Mouse (Mus musculus) hindbrain, embryonic 13.5 days (tissue): ENCODE results near the gene Rpl35. TPM values are rescaled to one million over a fixed set of nuclear protein-coding genes. Genes with fewer than 3 reads are reported as not detected.
"Not testable (repeated sequence)": the region's sequence is repeated elsewhere in the genome, so short reads cannot be mapped to it uniquely, and the experiment has no call there.

ENCODE experiments used
- ATAC-seq: fragments of 200-750 bp; cut with Nextera tagmentation; 2 replicates; pipeline ENCODE4 v1.8.0; 2017; ENCODE audit warnings: moderate TSS enrichment; ENCODE audit not compliant: low FRiP score
- H3K27ac ChIP-seq: fragments of 300-500 bp; sonication (generic); 2 replicates; pipeline ENCODE4 v1.5.1; 2015; ENCODE audit warnings: inconsistent platforms, mild to moderate bottlenecking, moderate library complexity
- H3K27me3 ChIP-seq: fragments of 300-500 bp; sonication (generic); 2 replicates; pipeline ENCODE4 v1.6.1; 2015; ENCODE audit warnings: mild to moderate bottlenecking, inconsistent platforms
- H3K36me3 ChIP-seq: fragments of 300-500 bp; sonication (generic); 2 replicates; pipeline ENCODE4 v1.6.1; 2015; ENCODE audit warnings: mild to moderate bottlenecking, inconsistent platforms
- H3K4me1 ChIP-seq: fragments of 300-500 bp; sonication (generic); replicated peaks from 2 replicates; pipeline ENCODE4 v1.6.1; 2015; ENCODE audit warnings: inconsistent platforms
- H3K4me2 ChIP-seq: fragments of 300-500 bp; sonication (generic); 2 replicates; pipeline ENCODE4 v1.6.1; 2015; ENCODE audit warnings: inconsistent platforms, mild to moderate bottlenecking, moderate library complexity
- H3K4me3 ChIP-seq: fragments of 300-500 bp; sonication (generic); 2 replicates; pipeline ENCODE4 v1.5.1; 2015; ENCODE audit warnings: mild to moderate bottlenecking, inconsistent platforms
- H3K9ac ChIP-seq: fragments of 300-500 bp; sonication (generic); 2 replicates; pipeline ENCODE4 v1.6.1; 2015; ENCODE audit warnings: mild to moderate bottlenecking, inconsistent platforms
- H3K9me3 ChIP-seq: fragments of 300-500 bp; sonication (generic); 2 replicates; pipeline ENCODE4 v1.6.1; 2016; ENCODE audit warnings: inconsistent platforms
- WGBS: fragments of 180-500 bp; shearing (Covaris S2); methylation state at CpG from one replicate; pipeline ENCODE4 v1.1.7; 2015; 5-methylcytosine and 5-hydroxymethylcytosine counted together
- polyA plus RNA-seq: library from polyadenylated mRNA; unstranded; fragments of >200 nt; fragmentation: Nextera tagmentation; extraction: Ambion mirVana; gene quantifications from 2 replicates; pipeline ENCODE4 v1.2.1, GENCODE M21; 2015

Rpl35 gene
- polyA plus RNA-seq: 721 and 760 TPM in 2 replicates

DNA sequence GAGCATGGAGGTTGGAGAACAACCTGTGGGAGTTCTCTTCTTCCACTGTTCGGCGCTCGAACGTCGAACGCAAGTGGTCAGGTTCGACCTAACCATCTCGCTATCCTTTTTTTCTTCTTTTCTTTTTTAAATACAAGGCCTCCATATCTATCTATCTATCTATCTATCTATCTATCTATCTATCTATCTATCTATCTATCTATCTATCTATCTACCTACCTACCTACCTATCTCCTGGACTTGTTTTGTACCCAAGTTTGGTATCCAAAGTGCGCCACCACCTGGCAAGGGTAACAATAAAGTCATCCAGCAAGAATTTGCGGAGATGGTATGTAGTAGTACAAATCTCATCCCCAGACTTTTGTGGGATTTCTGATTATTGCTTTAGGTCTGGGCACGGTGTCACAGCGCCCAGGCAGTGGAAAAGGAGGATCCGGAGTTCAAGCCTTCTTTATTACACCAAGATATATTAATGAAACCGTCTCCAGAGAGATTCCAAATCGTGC, at the start of gene Rpl35:
TSS of gene Rpl35 (minus strand) at position 51 of the 506 bp plus-strand sequence.
- peak within 1 kb of the TSS; percentile 92 for H3K9ac ChIP-seq
- H3K4me3 ChIP-seq: peak within 1 kb of the TSS; percentile 61
- H3K9me3 ChIP-seq: no peaks in the 10 kb centered on the region
- peak within 1 kb of the TSS; percentile 94 for H3K27ac ChIP-seq
- peak within 1 kb of the TSS; percentile 95 for H3K4me2 ChIP-seq
- no peak for ATAC-seq
- no peaks in the 10 kb centered on the region for H3K27me3 ChIP-seq
- H3K36me3 ChIP-seq: peaks cover 33% of the 10 kb centered on the region
- 13% methylated on average over 15 of the region's 15 CpGs for WGBS
- peaks cover 60% of the 10 kb centered on the region for H3K4me1 ChIP-seq

DNA sequence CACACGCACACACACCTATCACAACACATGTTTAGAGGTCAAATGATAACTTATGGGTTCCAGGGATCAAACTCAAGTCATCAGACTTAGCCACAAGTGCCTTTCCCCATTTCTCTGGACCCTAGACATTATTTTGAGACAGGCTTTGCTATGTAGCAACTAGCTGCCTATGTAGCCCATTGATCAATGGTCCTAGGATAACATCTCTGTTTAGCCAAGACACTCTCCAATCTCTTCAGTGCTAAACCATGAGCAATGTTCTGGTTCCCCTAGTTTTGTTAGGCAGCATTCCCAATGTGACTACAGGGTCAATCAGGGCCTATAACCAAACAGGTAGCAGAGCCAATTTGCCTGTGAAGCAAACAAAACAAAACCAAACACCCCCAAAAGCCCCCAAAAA, 43.1 kb upstream of the Rpl35 start:
- no peaks in the 10 kb centered on the region for H3K27me3 ChIP-seq
- no peaks in the 10 kb centered on the region for H3K9me3 ChIP-seq
- H3K36me3 ChIP-seq: peaks cover 76% of the 10 kb centered on the region
- H3K9ac ChIP-seq: no peak overlapping the region
- WGBS: 91% methylated on average over 1 of the region's 1 CpGs
- H3K4me1 ChIP-seq: no peaks in the 10 kb centered on the region
- no peak overlapping the region for H3K4me2 ChIP-seq
- H3K27ac ChIP-seq: no peak overlapping the region
- H3K4me3 ChIP-seq: no peak overlapping the region
- ATAC-seq: no peak

DNA sequence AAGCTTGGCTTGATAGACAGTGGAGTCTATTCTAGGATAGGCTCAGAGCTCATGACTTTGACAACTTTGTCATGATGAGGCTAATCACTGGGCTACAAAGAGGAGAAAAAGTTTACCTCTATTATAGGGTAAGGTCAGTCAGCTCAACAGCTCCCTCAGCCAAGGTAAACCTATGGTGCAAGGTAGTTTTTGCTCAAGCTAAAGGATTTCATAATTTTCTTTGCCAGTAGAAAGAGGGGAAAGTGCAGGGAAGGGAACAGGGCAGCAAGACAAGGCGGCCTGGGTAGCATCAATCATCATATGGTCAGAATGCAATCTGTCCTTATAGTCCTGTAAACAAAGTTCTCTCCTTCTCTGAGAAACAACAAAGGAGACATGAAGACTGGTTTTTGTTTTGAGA, 34.8 kb upstream of the Rpl35 start:
- Histone ChIP-seq H3K4me1 (no peaks in the 10 kb centered on the region), H3K9me3 (no peaks in the 10 kb centered on the region), H3K9ac (no peak overlapping the region), H3K27ac (no peak overlapping the region), H3K4me3 (no peak overlapping the region), H3K4me2 (no peak overlapping the region), H3K36me3 (peaks cover 80% of the 10 kb centered on the region), H3K27me3 (no peaks in the 10 kb centered on the region)
- no peak for ATAC-seq
- WGBS: 100% methylated on average over 1 of the region's 1 CpGs

- Histone ChIP-seq H3K27me3 (no peaks in the 10 kb centered on the region), H3K4me1 (no peaks in the 10 kb centered on the region), H3K36me3 (peaks cover 87% of the 10 kb centered on the region), H3K4me2 (no peak overlapping the region), H3K9me3 (no peaks in the 10 kb centered on the region), H3K9ac (no peak overlapping the region), H3K27ac (no peak overlapping the region), H3K4me3 (no peak overlapping the region)
- no peak for ATAC-seq
- 85% methylated on average over 1 of the region's 1 CpGs for WGBS
Observed at GRCm38 (mm10) chr2:39031611-39032010, 26.2 kb upstream of the Rpl35 start.

DNA sequence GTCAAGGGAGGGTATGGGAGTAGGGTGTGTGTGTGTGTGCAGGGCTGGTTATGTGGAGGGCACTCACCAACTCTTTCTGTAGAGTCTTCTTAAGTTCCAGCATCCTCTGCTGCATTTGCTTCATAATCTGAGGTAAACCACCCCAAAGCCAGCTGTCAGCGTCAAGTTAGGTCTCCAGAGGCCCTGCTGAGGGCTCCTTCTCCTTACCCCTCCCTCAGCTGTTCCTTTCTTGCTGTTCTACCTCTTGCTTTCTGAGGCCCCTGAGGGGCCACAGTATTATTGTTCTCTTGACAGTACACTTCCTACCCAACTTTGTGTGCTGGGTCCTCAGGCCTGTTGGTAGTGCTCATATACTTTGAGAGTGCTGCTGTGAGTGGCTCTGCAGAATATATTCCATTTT, 14.6 kb upstream of the Rpl35 start:
- no peaks in the 10 kb centered on the region for H3K27me3 ChIP-seq
- H3K9ac ChIP-seq: no peak overlapping the region
- no peak overlapping the region for H3K4me3 ChIP-seq
- no peaks in the 10 kb centered on the region for H3K4me1 ChIP-seq
- H3K4me2 ChIP-seq: no peak overlapping the region
- no peak for ATAC-seq
- WGBS: 94% methylated on average over 1 of the region's 1 CpGs
- no peak overlapping the region for H3K27ac ChIP-seq
- H3K36me3 ChIP-seq: peaks cover 92% of the 10 kb centered on the region
- no peaks in the 10 kb centered on the region for H3K9me3 ChIP-seq

DNA sequence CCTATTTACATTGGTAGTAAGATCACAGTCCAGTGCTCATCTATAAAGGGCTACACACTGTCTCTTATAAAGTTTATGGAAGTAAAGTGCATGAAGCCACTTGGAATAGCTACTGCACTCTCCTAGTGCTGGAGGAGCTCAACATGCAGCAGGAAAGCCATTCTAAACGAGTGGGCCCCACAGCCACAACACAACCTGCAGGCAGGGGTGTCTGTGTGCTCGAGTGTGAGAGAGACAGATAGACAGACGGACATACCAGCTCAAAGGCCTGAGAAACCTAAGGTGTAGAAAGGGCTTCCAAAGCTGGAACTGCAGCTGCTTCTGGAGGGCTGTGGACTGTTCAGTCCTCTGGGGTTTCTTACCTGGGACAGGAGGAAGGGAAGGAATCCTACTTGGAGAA, 11.2 kb upstream of the Rpl35 start:
- no peaks in the 10 kb centered on the region for H3K27me3 ChIP-seq
- 0 out of 2 replicates have a peak, but pooled peaks cover 2% of the 10 kb centered on the region for H3K4me1 ChIP-seq
- H3K27ac ChIP-seq: no peak overlapping the region
- peaks cover 90% of the 10 kb centered on the region for H3K36me3 ChIP-seq
- H3K9ac ChIP-seq: no peak overlapping the region
- no peaks in the 10 kb centered on the region for H3K9me3 ChIP-seq
- ATAC-seq: no peak
- H3K4me2 ChIP-seq: no peak overlapping the region
- 83% methylated on average over 3 of the region's 3 CpGs for WGBS
- no peak overlapping the region for H3K4me3 ChIP-seq

- no peak overlapping the region for H3K9ac ChIP-seq
- no peak overlapping the region for H3K27ac ChIP-seq
- no peak overlapping the region for H3K4me3 ChIP-seq
- peaks cover 32% of the 10 kb centered on the region for H3K4me1 ChIP-seq
- H3K4me2 ChIP-seq: no peak overlapping the region
- peaks cover 57% of the 10 kb centered on the region for H3K36me3 ChIP-seq
- no peaks in the 10 kb centered on the region for H3K27me3 ChIP-seq
- WGBS: 92% methylated on average over 7 of the region's 7 CpGs
- no peak for ATAC-seq
- H3K9me3 ChIP-seq: no peaks in the 10 kb centered on the region
Observed at GRCm38 (mm10) chr2:39012768-39013279, 7.4 kb upstream of the Rpl35 start.

- H3K27ac ChIP-seq: no peak overlapping the region
- peaks cover 37% of the 10 kb centered on the region for H3K4me1 ChIP-seq
- H3K4me3 ChIP-seq: no peak overlapping the region
- 0 out of 2 replicates have a peak overlapping the region, but pooled peaks have one; percentile 11 for H3K9ac ChIP-seq
- H3K36me3 ChIP-seq: peaks cover 49% of the 10 kb centered on the region
- 92% methylated on average over 3 of the region's 3 CpGs for whole genome bisulfite sequencing
- H3K4me2 ChIP-seq: no peak overlapping the region
- no peaks in the 10 kb centered on the region for H3K9me3 ChIP-seq
- H3K27me3 ChIP-seq: no peaks in the 10 kb centered on the region
- no peak for ATAC-seq
Observed at GRCm38 (mm10) chr2:39011971-39012370, 6.5 kb upstream of the Rpl35 start.

DNA sequence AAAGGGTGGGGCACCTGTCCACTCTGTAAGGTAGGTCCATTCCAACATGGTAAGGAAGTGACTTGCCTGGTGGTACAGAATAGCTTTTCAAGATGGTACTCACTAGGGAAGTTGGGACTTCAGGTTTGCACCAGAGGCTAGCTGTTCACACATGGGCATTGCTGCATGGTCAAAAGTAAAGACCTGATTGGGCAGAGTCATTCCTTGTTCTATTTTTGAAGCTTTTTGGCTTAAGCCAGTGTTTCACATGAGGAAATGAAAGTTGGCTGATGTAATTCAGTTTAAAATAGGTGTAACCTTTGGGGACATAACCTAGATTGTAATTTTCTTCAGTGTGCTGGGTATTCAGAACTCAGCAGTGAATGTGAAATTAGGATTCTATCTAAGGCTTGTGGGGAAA, 5.8 kb upstream of the Rpl35 start:
- no peaks in the 10 kb centered on the region for H3K9me3 ChIP-seq
- H3K27me3 ChIP-seq: no peaks in the 10 kb centered on the region
- H3K4me1 ChIP-seq: peaks cover 43% of the 10 kb centered on the region
- H3K4me3 ChIP-seq: no peak overlapping the region
- peak overlapping the region; percentile 11; the same call in 1 of the 2 replicates for H3K9ac ChIP-seq
- H3K4me2 ChIP-seq: no peak overlapping the region
- H3K36me3 ChIP-seq: peaks cover 43% of the 10 kb centered on the region
- H3K27ac ChIP-seq: no peak overlapping the region
- no peak for ATAC-seq

DNA sequence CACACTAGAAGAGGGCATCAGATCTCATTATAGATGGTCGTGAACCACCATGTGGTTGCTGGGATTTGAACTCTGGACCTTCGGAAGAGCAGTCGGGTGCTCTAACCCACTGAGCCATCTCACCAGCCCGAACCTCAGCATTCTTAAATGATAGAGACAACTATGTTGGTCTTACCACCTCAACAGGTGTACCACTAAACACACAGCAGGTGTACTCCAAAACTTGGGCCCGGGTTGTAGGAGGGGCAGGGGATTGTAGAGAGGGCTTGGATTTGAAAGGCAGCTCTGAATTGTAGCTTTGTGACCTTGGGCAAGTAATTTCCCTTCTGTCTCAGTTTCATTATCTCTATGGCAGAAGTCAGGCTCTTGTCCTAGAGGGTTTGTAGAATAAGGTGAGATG, 4.7 kb upstream of the Rpl35 start:
- not testable (repeated sequence) for ATAC-seq, H3K9ac ChIP-seq, H3K27me3 ChIP-seq, H3K27ac ChIP-seq, H3K9me3 ChIP-seq, H3K4me3 ChIP-seq, H3K4me2 ChIP-seq
- WGBS: 95% methylated on average over 5 of the region's 5 CpGs
- Histone ChIP-seq H3K4me1 (peaks cover 51% of the 10 kb centered on the region), H3K36me3 (peaks cover 31% of the 10 kb centered on the region)

DNA sequence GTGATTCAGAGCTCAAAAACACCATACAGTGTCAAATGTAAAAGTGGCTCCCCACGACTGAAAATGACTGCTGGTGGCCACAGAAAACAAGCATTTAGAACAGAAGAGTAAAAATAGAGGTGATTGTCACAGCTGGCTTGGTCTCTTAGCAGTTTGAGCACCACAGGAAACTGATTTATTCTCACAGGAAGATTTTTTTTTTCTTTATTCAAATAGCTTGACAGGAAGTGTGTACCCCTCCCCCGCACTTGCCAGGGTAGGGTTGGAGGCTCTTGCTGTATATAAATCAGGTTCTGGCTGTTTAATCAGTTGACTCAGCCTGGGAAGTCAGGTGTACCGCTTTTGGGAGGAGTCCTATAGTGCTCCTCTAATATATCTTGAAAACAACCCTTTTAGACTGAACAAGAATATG, 3.5 kb upstream of the Rpl35 start:
- H3K4me2 ChIP-seq: peak overlapping the region; percentile 98
- H3K27me3 ChIP-seq: no peaks in the 10 kb centered on the region
- peak overlapping the region; percentile 94; the same call in 1 of the 2 replicates for H3K27ac ChIP-seq
- ATAC-seq: no peak
- H3K36me3 ChIP-seq: peaks cover 19% of the 10 kb centered on the region
- no peaks in the 10 kb centered on the region for H3K9me3 ChIP-seq
- peak overlapping the region; percentile 94 for H3K4me3 ChIP-seq
- peak overlapping the region; percentile 97 for H3K9ac ChIP-seq
- 36% methylated on average over 3 of the region's 3 CpGs for WGBS
- peaks cover 56% of the 10 kb centered on the region for H3K4me1 ChIP-seq

DNA sequence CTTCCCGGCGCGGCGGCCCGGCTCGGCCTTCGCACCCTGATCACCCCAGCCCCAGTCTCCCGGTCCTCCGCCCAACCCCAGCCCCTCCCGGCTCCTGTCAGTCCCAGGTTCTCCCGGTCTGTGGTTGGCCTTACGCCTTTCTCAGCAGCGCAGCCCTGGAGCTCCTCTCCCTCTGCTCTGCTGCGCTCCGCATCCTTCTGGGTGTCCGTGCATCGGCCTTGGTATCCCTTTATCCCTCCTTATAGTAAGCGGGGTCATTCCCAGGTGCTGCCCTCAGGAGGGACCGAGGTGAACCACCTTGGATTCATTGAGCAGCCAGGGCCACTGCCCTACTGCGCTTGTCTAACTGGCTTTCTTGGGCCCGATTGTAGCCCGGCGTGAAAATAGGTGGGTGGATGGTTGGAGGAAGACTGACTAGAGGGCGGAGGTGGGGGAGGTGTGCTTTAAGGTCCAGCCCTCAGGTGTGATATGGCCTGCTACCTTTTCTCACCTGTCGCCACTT, 3.0 kb upstream of the Rpl35 start:
- H3K27ac ChIP-seq: peak overlapping the region; percentile 94
- WGBS: under 1% methylated on average over 25 of the region's 25 CpGs
- no peaks in the 10 kb centered on the region for H3K27me3 ChIP-seq
- peak overlapping the region; percentile 94 for H3K4me3 ChIP-seq
- H3K4me1 ChIP-seq: peaks cover 61% of the 10 kb centered on the region
- H3K36me3 ChIP-seq: peaks cover 19% of the 10 kb centered on the region
- H3K9ac ChIP-seq: peak overlapping the region; percentile 97
- H3K9me3 ChIP-seq: no peaks in the 10 kb centered on the region
- peak overlapping the region; percentile 98 for H3K4me2 ChIP-seq
- ATAC-seq: peak; percentile 47

- 0% methylated on average over 43 of the region's 44 CpGs for WGBS
- Histone ChIP-seq H3K4me1 (peaks cover 67% of the 10 kb centered on the region), H3K9ac (peak overlapping the region; percentile 97), H3K4me2 (peak overlapping the region; percentile 98), H3K27me3 (no peaks in the 10 kb centered on the region), H3K36me3 (peaks cover 20% of the 10 kb centered on the region), H3K9me3 (no peaks in the 10 kb centered on the region), H3K4me3 (peak overlapping the region; percentile 94), H3K27ac (peak overlapping the region; percentile 94)
- peak; percentile 88 for ATAC-seq
Observed at GRCm38 (mm10) chr2:39007865-39008264, 2.4 kb upstream of the Rpl35 start.
